Mouse (Mus musculus): Measurements from ENCODE around the gene Pold1.

GRCm38 (mm10) chr7:44537009-44537408 is 11.6 kb downstream of the Pold1 start:
- no peak for TF ChIP-seq CTCF (IDR thresholded peaks at IDR 0.05; ENCODE audit: low read depth)
- TF ChIP-seq EP300 (IDR thresholded peaks at IDR 0.05; ENCODE audit: low read depth), result no peak
